Mouse (Mus musculus): ENCODE data around the gene Ttc22. TPM values are rescaled to one million over a fixed set of nuclear protein-coding genes. Genes with fewer than 3 reads are reported as not detected.

The Ttc22 gene
- polyA plus RNA-seq, 1 experiment, result not detected

DNA sequence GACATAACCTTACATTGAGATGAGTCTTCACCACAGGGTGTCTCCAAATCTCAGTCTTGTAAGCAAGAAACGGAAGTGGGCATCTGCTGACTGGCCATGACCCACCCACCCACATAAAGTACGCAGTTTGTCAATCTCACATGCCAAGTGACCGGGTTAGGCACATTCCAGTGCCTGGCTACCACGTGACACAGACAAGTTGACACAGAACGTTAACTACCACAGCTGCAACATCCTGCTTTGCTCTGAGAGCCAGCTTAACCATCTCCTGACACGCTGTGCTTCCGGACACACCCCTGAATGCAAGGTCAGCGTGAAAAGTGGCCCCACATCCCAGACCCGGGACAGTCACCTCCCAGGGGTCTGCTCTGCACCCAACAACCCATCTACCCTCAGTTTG is 32.1 kb upstream of the Ttc22 start:
- Histone ChIP-seq H3K4me1 (ENCODE audit: control insufficient read depth, insufficient read depth, low read length) (no peaks in the 10 kb centered on the region; the same call in 1 of the 2 replicates), H3K27ac (ENCODE audit: control insufficient read depth, insufficient read depth, low read depth, low read length, poor library complexity) (no peak overlapping the region), H3K4me3 (replicated peaks; ENCODE audit: control insufficient read depth, low read depth, low read length) (no peak overlapping the region)
- WGBS, result 74% methylated on average over 9 of the region's 9 CpGs
- TF ChIP-seq POLR2A (IDR thresholded peaks at IDR 0.05; ENCODE audit: borderline replicate concordance, control insufficient read depth, low read depth, low read length), result no peak
- TF ChIP-seq CTCF (IDR thresholded peaks at IDR 0.05; ENCODE audit: control insufficient read depth, insufficient read depth, low read length), result no peak

- 68% methylated on average over 9 of the region's 9 CpGs for WGBS
- H3K27ac ChIP-seq (ENCODE audit: control insufficient read depth, insufficient read depth, low read depth, low read length, poor library complexity), result no peak overlapping the region
- H3K4me3 ChIP-seq (replicated peaks; ENCODE audit: control insufficient read depth, low read depth, low read length), result no peak overlapping the region
- TF ChIP-seq CTCF (IDR thresholded peaks at IDR 0.05; ENCODE audit: control insufficient read depth, insufficient read depth, low read length) (no peak), POLR2A (IDR thresholded peaks at IDR 0.05; ENCODE audit: borderline replicate concordance, control insufficient read depth, low read depth, low read length) (no peak)
- H3K4me1 ChIP-seq (ENCODE audit: control insufficient read depth, insufficient read depth, low read length), result no peaks in the 10 kb centered on the region; the same call in 1 of the 2 replicates
Measured at GRCm38 (mm10) chr4:106590871-106591270, 31.4 kb upstream of the Ttc22 start.

- TF ChIP-seq POLR2A (IDR thresholded peaks at IDR 0.05; ENCODE audit: borderline replicate concordance, control insufficient read depth, low read depth, low read length) (no peak), CTCF (IDR thresholded peaks at IDR 0.05; ENCODE audit: control insufficient read depth, insufficient read depth, low read length) (peak; percentile 22; the same call in 1 of the 2 replicates)
- H3K4me3 ChIP-seq (replicated peaks; ENCODE audit: control insufficient read depth, low read depth, low read length), result no peak overlapping the region
- 55% methylated on average over 7 of the region's 7 CpGs for WGBS
- H3K4me1 ChIP-seq (ENCODE audit: control insufficient read depth, insufficient read depth, low read length), result no peaks in the 10 kb centered on the region; the same call in 1 of the 2 replicates
- no peak overlapping the region for H3K27ac ChIP-seq (ENCODE audit: control insufficient read depth, insufficient read depth, low read depth, low read length, poor library complexity)
Measured at GRCm38 (mm10) chr4:106593636-106594035, 28.6 kb upstream of the Ttc22 start.

GRCm38 (mm10) chr4:106596200-106596599 is 26.0 kb upstream of the Ttc22 start:
- no peaks in the 10 kb centered on the region for H3K4me1 ChIP-seq (ENCODE audit: control insufficient read depth, insufficient read depth, low read length)
- 74% methylated on average over 3 of the region's 3 CpGs for WGBS
- no peak overlapping the region for H3K27ac ChIP-seq (ENCODE audit: control insufficient read depth, insufficient read depth, low read depth, low read length, poor library complexity)
- no peak overlapping the region for H3K4me3 ChIP-seq (replicated peaks; ENCODE audit: control insufficient read depth, low read depth, low read length)
- TF ChIP-seq CTCF (IDR thresholded peaks at IDR 0.05; ENCODE audit: control insufficient read depth, insufficient read depth, low read length) (0 out of 2 replicates have a peak, but pooled peaks have one; percentile 24), POLR2A (IDR thresholded peaks at IDR 0.05; ENCODE audit: borderline replicate concordance, control insufficient read depth, low read depth, low read length) (no peak)

DNA sequence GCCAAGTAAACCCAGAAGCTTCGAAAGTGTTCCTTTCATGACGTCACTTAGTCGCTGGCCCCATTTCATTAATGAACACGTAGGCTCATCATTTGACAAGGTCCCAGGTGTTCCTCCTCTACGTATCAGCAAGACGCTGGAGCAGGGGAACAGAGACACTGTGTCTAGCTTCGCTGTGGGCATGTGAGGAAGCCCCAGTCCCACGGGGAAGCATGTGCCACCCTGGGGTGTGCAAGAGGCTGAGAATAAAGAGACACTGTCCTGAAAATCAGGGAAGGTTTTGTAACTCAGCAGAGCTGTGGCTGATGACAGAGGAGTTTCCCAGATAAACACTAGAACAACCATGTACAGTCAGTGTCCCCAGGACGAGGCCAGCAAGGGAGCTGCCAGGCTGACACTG is 25.2 kb upstream of the Ttc22 start:
- Histone ChIP-seq H3K4me1 (ENCODE audit: control insufficient read depth, insufficient read depth, low read length) (no peaks in the 10 kb centered on the region), H3K27ac (ENCODE audit: control insufficient read depth, insufficient read depth, low read depth, low read length, poor library complexity) (no peak overlapping the region), H3K4me3 (replicated peaks; ENCODE audit: control insufficient read depth, low read depth, low read length) (no peak overlapping the region)
- TF ChIP-seq CTCF (IDR thresholded peaks at IDR 0.05; ENCODE audit: control insufficient read depth, insufficient read depth, low read length) (no peak), POLR2A (IDR thresholded peaks at IDR 0.05; ENCODE audit: borderline replicate concordance, control insufficient read depth, low read depth, low read length) (no peak)
- 74% methylated on average over 9 of the region's 9 CpGs for WGBS

GRCm38 (mm10) chr4:106597741-106598140 is 24.5 kb upstream of the Ttc22 start:
- no peak overlapping the region for H3K27ac ChIP-seq (ENCODE audit: control insufficient read depth, insufficient read depth, low read depth, low read length, poor library complexity)
- H3K4me1 ChIP-seq (ENCODE audit: control insufficient read depth, insufficient read depth, low read length), result no peaks in the 10 kb centered on the region
- TF ChIP-seq POLR2A (IDR thresholded peaks at IDR 0.05; ENCODE audit: borderline replicate concordance, control insufficient read depth, low read depth, low read length), result no peak
- TF ChIP-seq CTCF (IDR thresholded peaks at IDR 0.05; ENCODE audit: control insufficient read depth, insufficient read depth, low read length), result no peak
- WGBS, result 76% methylated on average over 4 of the region's 4 CpGs
- H3K4me3 ChIP-seq (replicated peaks; ENCODE audit: control insufficient read depth, low read depth, low read length), result no peak overlapping the region

DNA sequence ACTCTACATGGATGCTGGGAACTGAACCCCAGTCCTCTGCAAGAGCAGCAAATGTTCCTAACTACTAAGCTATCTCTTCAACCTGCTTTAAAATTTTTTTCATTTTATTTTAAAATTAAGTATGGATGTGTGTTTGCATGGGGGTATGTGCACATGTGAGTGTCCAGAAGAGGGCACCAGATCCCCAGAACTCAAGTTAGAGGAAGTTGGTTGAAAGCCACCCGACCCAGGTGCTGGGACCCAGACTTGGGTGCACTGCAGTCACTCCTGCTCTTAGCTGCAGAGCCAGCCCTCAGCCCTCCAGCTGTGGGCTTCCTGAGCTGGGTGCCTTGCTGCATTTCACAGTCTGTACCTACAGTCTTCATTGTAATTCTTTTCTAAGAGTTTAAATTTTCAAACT is 22.8 kb upstream of the Ttc22 start:
- Histone ChIP-seq H3K4me3 (replicated peaks; ENCODE audit: control insufficient read depth, low read depth, low read length) (no peak overlapping the region), H3K4me1 (ENCODE audit: control insufficient read depth, insufficient read depth, low read length) (no peaks in the 10 kb centered on the region), H3K27ac (ENCODE audit: control insufficient read depth, insufficient read depth, low read depth, low read length, poor library complexity) (no peak overlapping the region)
- 25% methylated on average over 1 of the region's 1 CpGs for WGBS
- TF ChIP-seq POLR2A (IDR thresholded peaks at IDR 0.05; ENCODE audit: borderline replicate concordance, control insufficient read depth, low read depth, low read length), result no peak
- no peak for TF ChIP-seq CTCF (IDR thresholded peaks at IDR 0.05; ENCODE audit: control insufficient read depth, insufficient read depth, low read length)

DNA sequence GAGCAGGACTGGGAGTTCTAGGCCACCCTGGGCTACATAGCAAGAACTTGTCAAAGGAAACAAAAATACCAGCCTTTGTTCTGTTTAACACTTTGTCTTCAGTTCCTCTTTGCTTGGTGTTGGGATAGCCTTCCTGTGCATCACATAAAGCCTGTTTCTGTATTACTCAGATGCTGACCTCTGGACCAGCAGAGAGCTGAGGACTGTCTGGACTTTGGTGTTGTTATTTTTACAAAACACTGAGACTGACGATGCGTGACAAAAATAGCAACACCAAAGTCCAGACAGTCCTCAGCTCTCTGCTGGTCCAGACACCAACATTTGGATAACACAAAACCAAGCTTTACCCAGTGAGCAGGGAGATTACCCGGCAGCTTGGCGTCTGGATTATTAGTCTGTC is 21.5 kb upstream of the Ttc22 start:
- Histone ChIP-seq H3K4me1 (ENCODE audit: control insufficient read depth, insufficient read depth, low read length) (no peaks in the 10 kb centered on the region), H3K4me3 (replicated peaks; ENCODE audit: control insufficient read depth, low read depth, low read length) (no peak overlapping the region), H3K27ac (ENCODE audit: control insufficient read depth, insufficient read depth, low read depth, low read length, poor library complexity) (no peak overlapping the region)
- 77% methylated on average over 4 of the region's 4 CpGs for WGBS
- TF ChIP-seq CTCF (IDR thresholded peaks at IDR 0.05; ENCODE audit: control insufficient read depth, insufficient read depth, low read length) (no peak), POLR2A (IDR thresholded peaks at IDR 0.05; ENCODE audit: borderline replicate concordance, control insufficient read depth, low read depth, low read length) (no peak)

All from bone marrow, adult 2 months (tissue).